Mouse (Mus musculus) midbrain, embryonic 16.5 days (tissue): ENCODE data around the gene Vcl. TPM values are rescaled to one million over a fixed set of nuclear protein-coding genes. Genes with fewer than 3 reads are reported as not detected.

Source experiments
- ATAC-seq: fragments of 200-750 bp; cut with Nextera tagmentation; 2 replicates; pipeline ENCODE4 v1.8.0; 2017; ENCODE audit warnings: moderate TSS enrichment
- H3K27ac ChIP-seq: fragments of 300-500 bp; sonication (generic); 2 replicates; pipeline ENCODE4 v1.5.1; 2014; ENCODE audit warnings: mild to moderate bottlenecking, low read length, mixed read lengths
- H3K27me3 ChIP-seq: fragments of 300-500 bp; sonication (generic); 2 replicates; pipeline ENCODE4 v1.6.1; 2014; ENCODE audit warnings: low read depth, low read length, mixed read lengths; ENCODE audit not compliant: control insufficient read depth, insufficient read depth
- H3K36me3 ChIP-seq: fragments of 300-500 bp; sonication (generic); 2 replicates; pipeline ENCODE4 v1.6.1; 2014; ENCODE audit warnings: mild to moderate bottlenecking, low read length, moderate library complexity, mixed read lengths; ENCODE audit not compliant: control insufficient read depth, insufficient read depth
- H3K4me1 ChIP-seq: fragments of 300-500 bp; sonication (generic); 2 replicates; pipeline ENCODE4 v1.6.1; 2014; ENCODE audit warnings: mild to moderate bottlenecking, low read length, mixed read lengths; ENCODE audit not compliant: control insufficient read depth, insufficient read depth
- H3K4me2 ChIP-seq: fragments of 300-500 bp; sonication (generic); 2 replicates; pipeline ENCODE4 v1.6.1; 2014; ENCODE audit warnings: mild to moderate bottlenecking, low read length, mixed read lengths
- H3K4me3 ChIP-seq: fragments of 300-500 bp; sonication (generic); 2 replicates; pipeline ENCODE4 v1.5.1; 2014; ENCODE audit warnings: low read depth, mild to moderate bottlenecking, low read length, moderate library complexity, mixed read lengths
- H3K9ac ChIP-seq: fragments of 300-500 bp; sonication (generic); 2 replicates; pipeline ENCODE4 v1.6.1; 2014; ENCODE audit warnings: low read depth, low read length, mixed read lengths
- H3K9me3 ChIP-seq: fragments of 300-500 bp; sonication (generic); replicated peaks from 2 replicates; pipeline ENCODE4 v1.6.1; 2014; ENCODE audit warnings: mild to moderate bottlenecking, low read length, mixed read lengths; ENCODE audit not compliant: control insufficient read depth, poor library complexity, severe bottlenecking
- WGBS: fragments of 180-500 bp; shearing (Covaris S2); extraction: QIAGEN DNeasy Blood & Tissue Kit; methylation state at CpG from one replicate; pipeline ENCODE4 v1.1.7; 2014; 5-methylcytosine and 5-hydroxymethylcytosine counted together
- polyA plus RNA-seq: library from polyadenylated mRNA; unstranded; fragments of >200 nt; fragmentation: Nextera tagmentation; extraction: Ambion mirVana; gene quantifications from 2 replicates; pipeline ENCODE4 v1.2.1, GENCODE M21; 2015

Vcl gene
- polyA plus RNA-seq, 1 experiment from 2014 or later, result 11.9 TPM

GRCm38 (mm10) chr14:21058972-21059371, 129.8 kb downstream of the Vcl start:
- H3K9ac ChIP-seq, result no peak overlapping the region
- no peaks in the 10 kb centered on the region for H3K9me3 ChIP-seq
- H3K4me3 ChIP-seq, result no peak overlapping the region
- no peaks in the 10 kb centered on the region for H3K36me3 ChIP-seq
- no peaks in the 10 kb centered on the region for H3K27me3 ChIP-seq
- H3K4me2 ChIP-seq, result no peak overlapping the region
- no peak overlapping the region for H3K27ac ChIP-seq
- ATAC-seq, result no peak
- 95% methylated on average over 2 of the region's 2 CpGs for WGBS
- H3K4me1 ChIP-seq, result no peaks in the 10 kb centered on the region

GRCm38 (mm10) chr14:21062766-21063513, 133.7 kb downstream of the Vcl start:
- Histone ChIP-seq H3K4me1 (no peaks in the 10 kb centered on the region), H3K36me3 (no peaks in the 10 kb centered on the region), H3K9me3 (no peaks in the 10 kb centered on the region), H3K27ac (no peak overlapping the region), H3K4me2 (no peak overlapping the region), H3K9ac (no peak overlapping the region), H3K27me3 (no peaks in the 10 kb centered on the region), H3K4me3 (no peak overlapping the region)
- WGBS, result 64% methylated on average over 5 of the region's 5 CpGs
- ATAC-seq, result no peak

DNA sequence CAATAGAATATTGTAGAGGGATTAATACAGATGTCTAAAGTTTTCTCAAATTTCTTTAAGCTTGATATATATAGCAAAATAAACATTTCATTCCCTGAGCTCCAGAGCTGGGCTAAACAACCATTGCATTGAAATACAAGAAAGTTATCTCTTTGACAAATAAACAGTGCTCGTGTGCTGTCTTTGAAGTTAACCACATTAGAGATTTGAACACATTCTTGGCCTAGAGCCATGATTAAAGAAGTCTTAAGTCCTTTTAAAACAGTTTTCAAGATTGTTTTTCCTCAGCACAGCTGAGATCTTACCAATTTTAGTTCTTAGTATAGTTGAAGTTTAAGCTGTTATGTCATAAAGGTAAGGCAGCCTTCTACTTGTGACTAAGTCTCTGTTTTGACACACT, 135.1 kb downstream of the Vcl start:
- Histone ChIP-seq H3K4me1 (no peaks in the 10 kb centered on the region), H3K4me2 (no peak overlapping the region), H3K9me3 (no peaks in the 10 kb centered on the region), H3K4me3 (no peak overlapping the region), H3K27me3 (no peaks in the 10 kb centered on the region), H3K9ac (no peak overlapping the region), H3K27ac (no peak overlapping the region), H3K36me3 (no peaks in the 10 kb centered on the region)
- ATAC-seq, result no peak
- WGBS, result 52% methylated on average over 1 of the region's 1 CpGs

DNA sequence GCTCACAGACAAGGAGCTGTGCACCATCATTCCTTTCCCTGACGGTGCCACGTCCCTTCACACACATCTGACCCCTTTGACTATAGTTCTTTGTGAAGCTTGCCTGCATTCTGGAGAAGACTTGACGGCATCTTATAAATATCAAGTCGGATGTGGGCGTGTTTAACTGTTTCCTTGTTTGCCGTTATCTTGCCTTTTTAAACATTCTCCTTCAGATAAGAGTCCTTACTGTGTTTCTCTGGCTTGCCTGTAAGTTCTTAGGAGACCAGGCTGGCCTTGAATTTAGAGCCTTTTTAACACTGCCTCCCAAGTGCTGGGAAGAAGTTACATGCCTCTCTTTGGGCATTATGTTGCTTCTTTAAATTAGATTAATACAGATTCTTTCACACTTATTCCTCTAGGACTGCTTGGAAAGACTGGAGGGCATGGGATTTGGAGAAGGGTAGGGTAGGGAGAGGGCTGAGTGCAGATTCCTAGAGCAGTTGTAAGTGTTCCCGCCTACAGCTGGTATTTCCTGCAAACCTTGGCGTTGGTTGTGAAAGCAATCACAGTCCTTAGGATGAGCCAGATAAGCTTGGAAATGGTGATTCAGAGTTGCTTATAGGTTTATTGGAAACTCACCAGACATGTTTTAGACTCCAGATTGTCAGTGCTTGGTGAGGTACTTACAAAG, 136.4 kb downstream of the Vcl start:
- no peak overlapping the region for H3K27ac ChIP-seq
- no peaks in the 10 kb centered on the region for H3K4me1 ChIP-seq
- no peaks in the 10 kb centered on the region for H3K9me3 ChIP-seq
- ATAC-seq, result no peak
- 84% methylated on average over 8 of the region's 8 CpGs for WGBS
- H3K4me3 ChIP-seq, result no peak overlapping the region
- H3K36me3 ChIP-seq, result no peaks in the 10 kb centered on the region
- H3K9ac ChIP-seq, result no peak overlapping the region
- no peaks in the 10 kb centered on the region for H3K27me3 ChIP-seq
- H3K4me2 ChIP-seq, result no peak overlapping the region

DNA sequence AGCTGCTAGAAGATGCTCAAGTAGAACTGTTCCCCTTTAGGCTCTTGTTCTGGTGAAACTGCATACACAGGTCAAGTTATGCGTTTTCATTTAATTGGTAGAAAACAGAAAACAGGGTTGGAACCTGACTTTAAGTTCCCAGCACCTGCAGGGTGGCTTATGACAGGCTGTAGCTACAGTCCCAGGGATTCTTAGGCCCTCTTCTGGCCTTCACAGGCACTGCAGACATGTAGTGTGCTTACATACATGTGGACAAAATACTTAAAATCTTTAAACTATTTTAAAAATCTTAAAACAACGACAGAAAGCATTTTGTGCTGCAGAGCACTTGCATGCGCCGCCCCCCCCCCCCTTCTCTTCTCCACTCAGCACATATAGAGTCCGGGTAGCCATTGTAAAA, 140.4 kb downstream of the Vcl start:
- no peak overlapping the region for H3K27ac ChIP-seq
- H3K27me3 ChIP-seq, result no peaks in the 10 kb centered on the region
- no peak overlapping the region for H3K9ac ChIP-seq
- H3K36me3 ChIP-seq, result no peaks in the 10 kb centered on the region
- H3K4me1 ChIP-seq, result no peaks in the 10 kb centered on the region
- H3K9me3 ChIP-seq, result no peaks in the 10 kb centered on the region
- H3K4me2 ChIP-seq, result no peak overlapping the region
- 91% methylated on average over 5 of the region's 5 CpGs for WGBS
- ATAC-seq, result no peak
- H3K4me3 ChIP-seq, result no peak overlapping the region

DNA sequence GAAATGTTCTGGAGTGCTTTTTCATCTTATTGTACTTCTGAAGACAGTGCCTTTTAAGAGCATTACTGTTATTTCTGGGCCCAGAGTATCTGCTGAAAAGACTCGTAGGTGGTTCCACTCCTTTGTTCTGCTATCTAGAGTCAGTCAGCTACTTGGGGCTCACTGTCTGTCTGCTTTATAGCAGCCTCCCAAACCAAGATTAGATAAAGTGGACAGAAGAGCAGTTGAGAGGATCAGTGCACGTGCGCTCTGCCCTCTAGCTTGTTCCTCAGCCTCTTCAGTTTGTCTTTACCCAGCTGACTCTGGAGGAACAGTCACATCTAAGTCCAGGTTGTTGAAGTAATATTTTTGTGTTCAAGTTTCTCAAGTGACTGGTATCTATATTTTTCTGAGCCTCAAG, 144.8 kb downstream of the Vcl start:
- no peak overlapping the region for H3K27ac ChIP-seq
- H3K36me3 ChIP-seq, result no peaks in the 10 kb centered on the region
- H3K27me3 ChIP-seq, result no peaks in the 10 kb centered on the region
- no peak overlapping the region for H3K4me3 ChIP-seq
- no peaks in the 10 kb centered on the region for H3K9me3 ChIP-seq
- H3K4me1 ChIP-seq, result peaks cover 7% of the 10 kb centered on the region
- 71% methylated on average over 3 of the region's 3 CpGs for WGBS
- no peak overlapping the region for H3K4me2 ChIP-seq
- ATAC-seq, result no peak
- H3K9ac ChIP-seq, result no peak overlapping the region

- ATAC-seq, result no peak
- Histone ChIP-seq H3K4me3 (no peak overlapping the region; the same call in 1 of the 2 replicates), H3K4me1 (peaks cover 7% of the 10 kb centered on the region), H3K27ac (no peak overlapping the region), H3K4me2 (peak overlapping the region; percentile 81), H3K9me3 (no peaks in the 10 kb centered on the region), H3K27me3 (no peaks in the 10 kb centered on the region), H3K36me3 (no peaks in the 10 kb centered on the region), H3K9ac (no peak overlapping the region)
- 65% methylated on average over 11 of the region's 11 CpGs for WGBS
Measured at GRCm38 (mm10) chr14:21074398-21075320, 145.5 kb downstream of the Vcl start.

DNA sequence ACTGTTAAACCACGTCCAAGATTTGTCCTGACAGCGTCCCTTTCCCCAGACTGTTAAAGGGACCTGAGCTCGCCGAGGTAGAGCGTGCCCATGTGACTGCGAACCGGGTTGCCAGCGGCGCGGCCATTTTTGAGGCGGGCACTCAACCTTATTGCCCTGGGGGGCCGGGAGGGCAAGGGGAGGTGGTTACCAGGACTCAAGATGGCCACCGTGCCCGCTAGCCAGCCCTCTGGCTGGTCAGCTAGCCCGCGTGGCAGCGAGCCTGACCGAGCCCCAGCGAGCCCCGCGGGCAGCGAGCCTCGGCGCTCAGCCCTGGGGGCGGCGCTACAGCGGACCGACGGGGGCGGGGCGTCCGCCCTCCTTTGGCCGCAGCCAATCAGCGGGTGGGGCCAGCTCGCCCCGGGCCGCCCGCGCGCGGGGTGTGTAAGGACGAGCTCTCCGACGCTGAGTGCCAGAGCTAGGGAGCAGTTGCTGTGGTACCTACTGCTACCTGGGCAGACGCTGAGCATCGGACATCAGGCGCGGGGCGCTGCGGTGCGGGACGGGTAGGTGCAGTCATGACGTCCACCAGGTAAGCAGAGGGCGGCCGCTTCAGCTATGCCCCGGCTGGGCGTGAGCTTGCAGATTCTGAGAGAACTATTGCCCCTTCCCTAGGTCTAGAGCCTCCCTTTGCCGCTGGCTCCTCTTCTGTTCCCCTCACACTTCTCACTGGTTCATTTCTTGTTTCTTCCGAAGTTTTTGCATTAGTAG, 146.7 kb downstream of the Vcl start:
- H3K9ac ChIP-seq, result peak overlapping the region; percentile 83
- peak overlapping the region; percentile 72 for H3K4me3 ChIP-seq
- WGBS, result under 1% methylated on average over 56 of the region's 59 CpGs
- no peaks in the 10 kb centered on the region for H3K36me3 ChIP-seq
- H3K4me1 ChIP-seq, result peaks cover 7% of the 10 kb centered on the region
- peak overlapping the region; percentile 83 for H3K27ac ChIP-seq
- peak; percentile 96 for ATAC-seq
- H3K27me3 ChIP-seq, result no peaks in the 10 kb centered on the region
- H3K4me2 ChIP-seq, result peak overlapping the region; percentile 81
- no peaks in the 10 kb centered on the region for H3K9me3 ChIP-seq
